Mouse (Mus musculus) CD4-positive, CD25-positive, alpha-beta regulatory T cell, adult 2 months (primary cell): ENCODE data around the gene Prkn.

Experiments used
- DNase-seq: peaks from one replicate; pipeline ENCODE4 v3.0.0-alpha.2; 2012; ENCODE audit warnings: low read depth, low spot score

Prkn gene

DNA sequence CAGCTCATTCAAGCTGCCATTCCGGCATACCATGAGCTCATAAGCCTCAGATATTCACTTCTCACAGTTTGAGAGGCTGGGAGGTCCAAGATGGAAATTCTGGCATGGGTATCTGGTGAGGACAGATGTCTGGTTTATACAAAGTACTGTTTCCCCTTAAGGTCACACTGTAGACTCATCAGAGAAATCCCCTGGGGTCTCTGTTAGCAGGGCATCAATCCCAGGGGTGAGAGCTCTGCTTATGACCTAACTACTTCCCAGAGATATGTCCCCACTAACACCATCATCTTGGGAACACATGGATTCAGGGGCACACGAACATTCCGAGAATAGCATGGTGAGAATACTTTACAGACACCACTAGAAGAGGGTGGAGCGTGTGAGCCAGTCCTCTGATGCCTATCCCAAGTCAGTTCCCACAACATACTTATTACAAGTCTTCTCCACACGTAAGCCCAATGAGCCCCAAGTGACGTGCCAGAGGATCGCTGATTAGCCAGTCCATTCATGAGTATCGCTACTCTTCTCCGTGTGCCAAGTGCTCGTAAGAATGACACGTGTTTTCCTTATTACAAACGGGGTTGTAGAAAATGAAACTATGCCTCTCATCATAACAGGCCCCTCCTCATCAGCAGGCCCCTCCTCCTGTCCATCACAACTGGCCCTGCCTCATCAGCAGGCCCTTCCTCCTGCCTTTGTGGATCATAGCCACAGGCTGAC lies 895.1 kb downstream of the Prkn start:
- DNase-seq = no peak

DNA sequence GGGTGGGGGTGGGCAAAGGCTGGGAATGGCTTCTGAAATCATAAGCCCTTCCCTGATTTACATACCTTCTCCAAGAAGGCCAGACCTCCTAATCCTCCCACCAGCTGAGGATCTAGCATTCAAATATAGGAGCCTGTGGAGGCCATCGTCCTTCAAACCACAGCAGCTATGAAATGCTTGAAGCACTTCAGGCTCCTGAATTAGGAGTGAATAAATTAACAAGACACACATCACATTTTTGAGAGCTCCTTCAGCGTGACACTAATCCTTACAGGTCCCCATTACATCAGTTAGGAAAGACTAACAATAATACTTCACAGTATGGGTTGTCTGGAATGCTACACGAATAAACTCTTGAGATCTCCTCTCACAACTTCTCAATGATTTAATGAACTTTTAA lies 896.3 kb downstream of the Prkn start:
- no peak for DNase-seq

DNA sequence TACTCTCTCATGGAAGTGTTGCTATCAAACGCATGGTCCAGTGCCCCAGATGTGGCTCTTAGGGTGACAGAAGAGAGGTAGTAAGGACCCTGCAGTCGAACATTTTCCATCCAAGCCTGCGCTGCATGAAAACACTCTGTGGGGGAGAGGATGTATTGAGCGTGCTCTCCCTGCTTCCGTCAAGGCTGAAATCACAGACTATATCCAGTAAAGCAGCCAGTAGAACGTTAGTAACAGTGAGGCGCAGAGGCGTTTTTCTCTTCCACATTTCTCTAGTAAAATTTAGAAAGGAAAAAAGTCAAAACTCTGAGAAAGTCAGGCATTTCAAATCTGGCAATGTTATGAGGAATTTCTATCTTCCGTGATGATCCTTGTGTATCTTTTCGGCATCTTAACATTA lies 897.7 kb downstream of the Prkn start:
- no peak for DNase-seq

DNA sequence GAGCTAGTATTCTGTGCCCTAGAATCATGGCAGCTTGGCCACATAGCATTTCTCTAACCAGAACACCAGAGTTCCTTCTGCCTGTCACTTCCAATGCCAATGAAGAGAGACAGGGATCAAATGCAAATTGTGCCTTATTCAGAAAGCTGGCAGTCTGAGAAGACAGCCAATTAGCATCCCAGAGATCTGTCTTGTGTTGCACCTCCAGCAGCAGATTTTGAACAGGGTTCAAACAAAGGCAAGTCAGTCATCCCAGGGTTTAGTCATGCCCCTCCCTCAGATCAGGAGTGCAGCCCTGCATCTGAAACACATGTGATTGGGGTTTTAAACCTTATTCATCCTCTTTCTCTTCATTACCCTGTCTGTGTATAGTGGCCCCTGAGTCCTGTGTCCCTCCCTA lies 900.5 kb downstream of the Prkn start:
- no peak for DNase-seq

- no peak for DNase-seq
These were observed 901.0 kb downstream of the Prkn start for GRCm38 (mm10) chr17:11741161-11741560.

GRCm38 (mm10) chr17:11751251-11751650 lies 911.1 kb downstream of the Prkn start:
- no peak for DNase-seq

- no peak for DNase-seq
These were observed 912.5 kb downstream of the Prkn start for GRCm38 (mm10) chr17:11752686-11753085.

DNA sequence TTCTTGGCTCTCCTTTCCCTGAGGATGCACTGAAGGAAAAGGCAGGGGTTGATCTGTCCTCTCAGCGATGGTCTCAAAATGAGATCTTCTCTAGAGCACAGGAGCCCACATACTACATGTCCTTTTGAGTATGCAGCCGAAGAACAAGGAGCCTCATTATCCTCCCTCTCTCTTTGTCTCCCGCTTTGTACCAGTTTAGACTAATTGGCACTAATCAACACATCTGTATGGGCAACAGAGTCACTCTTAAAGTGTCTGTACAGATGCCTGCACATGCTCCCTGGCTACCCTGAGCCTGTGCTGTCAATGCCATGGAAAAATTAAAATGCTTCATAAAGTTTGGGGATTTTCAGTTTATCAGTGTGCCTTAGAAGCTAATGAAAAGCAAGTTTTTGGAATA lies 924.9 kb downstream of the Prkn start:
- DNase-seq = no peak

DNA sequence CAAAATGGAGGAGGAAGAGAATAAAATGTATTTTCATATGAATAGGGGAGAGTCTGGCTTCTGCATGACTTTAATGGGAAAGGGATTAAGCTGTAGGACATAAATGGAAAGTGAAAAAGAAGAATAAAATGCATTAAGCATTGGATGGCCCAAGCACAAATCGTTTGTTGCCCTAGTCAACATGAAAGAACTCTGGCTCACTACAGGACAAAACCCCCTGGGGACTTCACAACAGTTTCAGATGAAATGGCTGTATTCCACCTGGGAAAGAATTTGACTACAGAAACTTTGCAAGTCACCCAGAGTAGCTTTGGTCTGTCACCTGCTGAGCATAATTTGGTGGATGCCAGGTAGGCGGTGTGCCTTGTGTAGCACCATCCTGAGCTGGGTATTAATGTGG lies 925.4 kb downstream of the Prkn start:
- no peak for DNase-seq

DNA sequence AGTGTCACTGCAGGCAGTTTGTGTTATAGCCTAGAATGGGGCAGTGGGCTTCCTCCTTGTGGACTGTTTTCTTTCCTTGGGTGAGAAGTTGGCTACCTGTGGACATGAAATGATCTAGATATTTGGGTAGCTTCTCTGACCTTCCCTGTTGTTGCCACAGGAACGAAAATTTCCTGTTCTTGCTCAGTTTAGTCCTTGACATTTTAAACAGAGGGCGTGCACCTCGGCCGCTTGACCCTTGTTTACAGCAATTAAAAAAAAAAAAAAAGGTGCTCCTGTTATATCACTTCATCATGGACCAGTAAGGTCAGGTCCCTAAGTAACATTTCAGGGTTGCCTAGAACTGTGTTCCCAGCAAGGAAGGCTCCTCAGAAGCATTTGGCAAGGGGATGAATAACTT lies 927.1 kb downstream of the Prkn start:
- no peak for DNase-seq

GRCm38 (mm10) chr17:11768345-11768744 lies 928.2 kb downstream of the Prkn start:
- no peak for DNase-seq

DNA sequence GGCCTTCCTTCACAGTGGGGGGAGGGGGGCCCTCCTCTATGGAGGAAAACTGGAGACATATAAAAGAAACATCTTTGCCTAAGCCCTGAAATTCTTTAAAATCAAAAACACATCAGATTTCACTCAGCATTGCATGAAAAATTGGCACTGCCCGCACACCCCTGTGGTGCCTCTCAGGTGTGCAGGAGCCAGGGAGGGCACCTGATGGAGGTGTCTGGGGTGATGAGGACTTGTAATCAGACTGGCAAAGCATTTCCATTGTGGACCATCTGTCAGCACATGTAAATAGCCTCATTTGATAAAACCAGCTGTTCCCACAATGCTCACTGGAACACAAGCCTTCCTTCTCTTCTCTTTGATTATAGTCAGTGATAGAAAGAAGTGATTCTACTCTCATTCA lies 928.8 kb downstream of the Prkn start:
- no peak for DNase-seq

GRCm38 (mm10) chr17:11769513-11769912 lies 929.3 kb downstream of the Prkn start:
- no peak for DNase-seq

- DNase-seq = no peak
These were observed 939.4 kb downstream of the Prkn start for GRCm38 (mm10) chr17:11779547-11779946.

- DNase-seq = no peak
These were observed 939.8 kb downstream of the Prkn start for GRCm38 (mm10) chr17:11780005-11780404.

DNA sequence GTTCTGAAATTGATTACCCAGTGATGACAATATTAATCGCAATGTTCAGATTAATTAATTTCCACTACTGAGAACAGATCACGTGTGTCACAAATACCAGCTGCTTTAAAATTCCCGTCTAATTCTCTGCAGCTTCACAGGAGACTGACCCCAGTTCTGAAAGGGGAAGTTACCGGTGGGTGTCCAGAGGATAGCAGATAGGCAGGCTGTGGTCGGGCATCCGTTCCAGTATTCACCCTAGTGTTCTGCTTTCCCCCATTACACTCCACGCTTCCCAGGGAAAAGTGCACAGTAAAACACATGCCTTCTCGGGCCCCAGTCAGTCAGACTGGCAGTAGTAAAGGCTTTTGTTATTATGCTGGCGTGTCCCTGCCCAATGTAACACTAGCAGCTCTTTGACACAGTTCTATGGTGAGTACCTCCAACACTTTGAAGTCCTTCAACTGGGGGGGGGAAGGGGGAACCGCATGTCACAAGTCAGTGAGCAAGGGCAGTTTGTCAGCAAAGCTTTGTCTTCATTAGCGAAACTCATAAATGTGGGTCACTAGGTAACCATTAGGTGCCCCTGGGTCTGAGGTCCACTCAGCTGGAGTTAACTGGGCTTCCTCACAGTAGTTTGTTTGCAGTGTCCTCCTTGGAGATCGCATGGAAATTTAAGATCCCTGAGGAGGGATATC lies 940.8 kb downstream of the Prkn start:
- DNase-seq = no peak

- DNase-seq = no peak
These were observed 948.2 kb downstream of the Prkn start for GRCm38 (mm10) chr17:11788270-11788936.

GRCm38 (mm10) chr17:11795979-11796378 lies 955.8 kb downstream of the Prkn start:
- DNase-seq = no peak

- no peak for DNase-seq
These were observed 961.0 kb downstream of the Prkn start for GRCm38 (mm10) chr17:11801226-11801625.

DNA sequence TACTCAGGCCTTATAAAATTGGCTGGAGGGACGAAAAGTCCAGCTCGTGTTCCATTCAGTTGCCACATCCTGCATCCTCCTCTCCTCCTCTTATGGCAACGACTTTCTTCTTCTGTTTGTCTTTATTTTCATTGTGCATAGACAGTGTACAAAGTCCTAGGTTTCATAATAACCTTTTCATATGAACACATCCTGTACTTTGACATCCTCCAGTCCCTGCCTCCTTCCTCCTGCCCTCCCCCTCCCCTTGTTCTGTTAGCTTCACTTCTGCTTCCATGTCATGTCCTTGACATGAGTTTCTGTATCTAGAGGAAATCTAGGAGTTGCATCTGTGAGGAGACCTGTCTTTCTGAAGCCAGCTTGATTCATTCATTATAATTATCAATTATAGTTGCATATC lies 967.1 kb downstream of the Prkn start:
- DNase-seq = no peak

- no peak for DNase-seq
These were observed 977.7 kb downstream of the Prkn start for GRCm38 (mm10) chr17:11817886-11818285.

GRCm38 (mm10) chr17:11819506-11819905 lies 979.3 kb downstream of the Prkn start:
- DNase-seq = no peak

- no peak for DNase-seq
These were observed 980.6 kb downstream of the Prkn start for GRCm38 (mm10) chr17:11820757-11821156.
